Mouse (Mus musculus) urinary bladder, postnatal 36 days (tissue): Measurements from ENCODE around the gene Cst10.

Experiments
- DNase-seq, 2 experiments: peaks; one replicate each; pipeline ENCODE4 v3.0.0; 2022; ENCODE audit warnings: low spot score in 2 of 2, mixed read lengths in 1 of 2

Gene Cst10

GRCm38 (mm10) chr2:149404757-149405156, at the start of gene Cst10:
Gene Cst10 (plus strand): TSS chr2:149405057.
- DNase-seq, result no peak

GRCm38 (mm10) chr2:149392951-149393350, 11.9 kb upstream of the Cst10 start:
- DNase-seq, result no peak

DNA sequence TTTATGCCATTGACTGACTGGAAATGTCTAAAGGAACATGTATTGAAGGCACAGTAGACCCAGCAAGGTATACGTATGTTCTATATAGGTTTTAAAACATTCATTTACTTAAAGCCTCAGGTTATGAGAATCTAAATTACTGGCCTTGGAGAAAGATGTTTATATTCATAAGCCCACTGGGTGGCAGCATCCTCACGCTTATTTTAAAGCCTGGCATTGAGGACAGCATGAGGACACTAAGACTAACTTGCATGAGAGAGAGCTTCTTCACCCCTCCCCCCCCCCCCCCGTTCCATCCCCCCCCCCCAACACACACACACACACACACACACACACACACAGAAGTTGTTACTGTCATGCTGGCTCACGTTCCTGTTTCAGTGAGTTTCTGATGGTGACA, 17.7 kb downstream of the Cst10 start:
- peak in 1 of 2 experiments; percentile 3 for DNase-seq
